Mouse (Mus musculus) lung, embryonic 16.5 days (tissue): ENCODE results near the gene Aldoart2. TPM values are rescaled to one million over a fixed set of nuclear protein-coding genes. Genes with fewer than 3 reads are reported as not detected.

Experiments used
- ATAC-seq: fragments of 200-750 bp; cut with Nextera tagmentation; 2 replicates; pipeline ENCODE4 v1.8.0; 2017; ENCODE audit warnings: low read depth, mild to moderate bottlenecking, moderate library complexity
- H3K27ac ChIP-seq: fragments of 300-500 bp; sonication (generic); 2 replicates; pipeline ENCODE4 v1.5.1; 2014; ENCODE audit warnings: mild to moderate bottlenecking, control low read depth, low read length
- H3K27me3 ChIP-seq: fragments of 300-500 bp; sonication (generic); 2 replicates; pipeline ENCODE4 v1.6.1; 2014; ENCODE audit warnings: low read depth, low read length, mixed read lengths; ENCODE audit not compliant: control insufficient read depth, insufficient read depth
- H3K36me3 ChIP-seq: fragments of 300-500 bp; sonication (generic); 2 replicates; pipeline ENCODE4 v1.6.1; 2014; ENCODE audit warnings: low read length; ENCODE audit not compliant: control insufficient read depth, insufficient read depth
- H3K4me1 ChIP-seq: fragments of 300-500 bp; sonication (generic); replicated peaks from 2 replicates; pipeline ENCODE4 v1.6.1; 2014; ENCODE audit warnings: low read length, mixed read lengths; ENCODE audit not compliant: control insufficient read depth, insufficient read depth
- H3K4me2 ChIP-seq: fragments of 300-500 bp; sonication (generic); 2 replicates; pipeline ENCODE4 v1.6.1; 2014; ENCODE audit warnings: low read depth, low read length, control low read depth
- H3K4me3 ChIP-seq: fragments of 300-500 bp; sonication (generic); 2 replicates; pipeline ENCODE4 v1.5.1; 2014; ENCODE audit warnings: mild to moderate bottlenecking, low read length, control low read depth
- H3K9ac ChIP-seq: fragments of 300-500 bp; sonication (generic); 2 replicates; pipeline ENCODE4 v1.6.1; 2014; ENCODE audit warnings: low read length, control low read depth
- H3K9me3 ChIP-seq: fragments of 300-500 bp; sonication (generic); 2 replicates; pipeline ENCODE4 v1.6.1; 2016; ENCODE audit warnings: low read length; ENCODE audit not compliant: control insufficient read depth
- WGBS: fragments of 180-500 bp; shearing (Covaris S2); extraction: QIAGEN DNeasy Blood & Tissue Kit; methylation state at CpG from one replicate; pipeline ENCODE4 v1.1.7; 2014; 5-methylcytosine and 5-hydroxymethylcytosine counted together
- polyA plus RNA-seq: library from polyadenylated mRNA; unstranded; fragments of >200 nt; fragmentation: Nextera tagmentation; extraction: Ambion mirVana; gene quantifications from 2 replicates; pipeline ENCODE4 v1.2.1, GENCODE M21; 2015

The Aldoart2 gene
- polyA plus RNA-seq, 1 experiment from 2014 or later: not detected

DNA sequence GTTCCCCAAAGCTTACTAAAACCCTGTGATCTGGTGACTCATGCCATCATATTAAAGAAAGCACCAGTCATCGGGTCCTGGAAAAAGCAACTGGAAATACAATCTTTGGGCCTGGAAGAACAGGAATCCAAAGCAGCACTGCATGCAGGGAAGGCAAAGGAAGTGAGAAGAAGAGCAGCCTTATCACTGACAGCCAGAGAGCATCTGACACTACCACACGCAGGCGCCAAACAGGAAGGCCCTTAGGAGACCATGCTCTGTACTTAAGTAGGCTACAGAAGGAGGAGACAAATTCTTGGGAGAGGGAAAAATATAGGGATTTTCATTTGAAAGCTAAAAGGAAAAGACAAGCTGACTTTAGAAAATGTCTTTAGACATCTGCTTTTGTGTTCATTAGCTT is 39.4 kb downstream of the Aldoart2 start:
- no peak for ATAC-seq
- Histone ChIP-seq H3K9ac (no peak overlapping the region), H3K27ac (no peak overlapping the region), H3K36me3 (no peaks in the 10 kb centered on the region), H3K9me3 (no peaks in the 10 kb centered on the region), H3K27me3 (peaks cover 19% of the 10 kb centered on the region), H3K4me1 (peaks cover 9% of the 10 kb centered on the region), H3K4me2 (no peak overlapping the region), H3K4me3 (no peak overlapping the region)
- 64% methylated on average over 3 of the region's 3 CpGs for WGBS

DNA sequence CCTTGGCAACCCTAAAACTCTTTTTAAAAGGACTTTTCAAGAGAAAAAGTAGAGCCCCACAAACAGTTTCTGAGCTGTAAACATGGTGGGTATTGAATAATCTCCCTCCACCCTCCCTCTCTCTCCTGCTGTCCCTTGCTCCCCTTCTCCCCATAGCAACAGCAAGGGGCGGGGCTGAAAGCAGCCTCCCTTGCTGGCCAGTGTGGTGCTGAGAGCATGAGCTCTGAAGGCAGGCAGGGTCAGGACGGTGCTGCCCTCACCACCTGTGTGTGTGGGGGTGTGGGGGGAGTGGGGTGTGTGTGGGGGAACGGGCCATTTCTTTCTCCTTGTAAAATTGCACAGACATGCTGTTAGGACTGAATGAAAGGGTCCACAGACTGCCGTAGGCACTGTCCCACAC is 42.9 kb downstream of the Aldoart2 start:
- H3K9ac ChIP-seq: no peak overlapping the region
- no peak for ATAC-seq
- no peaks in the 10 kb centered on the region for H3K4me1 ChIP-seq
- WGBS: 32% methylated on average over 4 of the region's 4 CpGs
- H3K4me2 ChIP-seq: no peak overlapping the region
- H3K27ac ChIP-seq: no peak overlapping the region
- no peaks in the 10 kb centered on the region for H3K27me3 ChIP-seq
- no peak overlapping the region for H3K4me3 ChIP-seq
- no peaks in the 10 kb centered on the region for H3K36me3 ChIP-seq
- no peaks in the 10 kb centered on the region for H3K9me3 ChIP-seq

- Histone ChIP-seq H3K9me3 (no peaks in the 10 kb centered on the region), H3K27ac (no peak overlapping the region), H3K4me3 (no peak overlapping the region), H3K4me1 (no peaks in the 10 kb centered on the region), H3K9ac (no peak overlapping the region), H3K27me3 (no peaks in the 10 kb centered on the region), H3K36me3 (no peaks in the 10 kb centered on the region), H3K4me2 (no peak overlapping the region)
- 54% methylated on average over 2 of the region's 2 CpGs for WGBS
- no peak for ATAC-seq
These were observed 45.8 kb downstream of the Aldoart2 start for GRCm38 (mm10) chr12:55610812-55611211.

Other genes starting within 250 kb of the Aldoart2 start
- 389 and 394 TPM in 2 replicates for gene Psma6, start 181.0 kb upstream of the Aldoart2 start, polyA plus RNA-seq
- 130 and 136 TPM in 2 replicates for gene Nfkbia, start 72.6 kb upstream of the Aldoart2 start, polyA plus RNA-seq
- 0.13 and 0.20 TPM in 2 replicates for gene Insm2, start 34.2 kb downstream of the Aldoart2 start, polyA plus RNA-seq